Mouse (Mus musculus) thymus, postnatal 4 days (tissue): Measurements from ENCODE around the gene Epn2.

ENCODE experiments used
- DNase-seq: peaks from one replicate; pipeline ENCODE4 v3.0.0; 2021

The Epn2 gene

DNA sequence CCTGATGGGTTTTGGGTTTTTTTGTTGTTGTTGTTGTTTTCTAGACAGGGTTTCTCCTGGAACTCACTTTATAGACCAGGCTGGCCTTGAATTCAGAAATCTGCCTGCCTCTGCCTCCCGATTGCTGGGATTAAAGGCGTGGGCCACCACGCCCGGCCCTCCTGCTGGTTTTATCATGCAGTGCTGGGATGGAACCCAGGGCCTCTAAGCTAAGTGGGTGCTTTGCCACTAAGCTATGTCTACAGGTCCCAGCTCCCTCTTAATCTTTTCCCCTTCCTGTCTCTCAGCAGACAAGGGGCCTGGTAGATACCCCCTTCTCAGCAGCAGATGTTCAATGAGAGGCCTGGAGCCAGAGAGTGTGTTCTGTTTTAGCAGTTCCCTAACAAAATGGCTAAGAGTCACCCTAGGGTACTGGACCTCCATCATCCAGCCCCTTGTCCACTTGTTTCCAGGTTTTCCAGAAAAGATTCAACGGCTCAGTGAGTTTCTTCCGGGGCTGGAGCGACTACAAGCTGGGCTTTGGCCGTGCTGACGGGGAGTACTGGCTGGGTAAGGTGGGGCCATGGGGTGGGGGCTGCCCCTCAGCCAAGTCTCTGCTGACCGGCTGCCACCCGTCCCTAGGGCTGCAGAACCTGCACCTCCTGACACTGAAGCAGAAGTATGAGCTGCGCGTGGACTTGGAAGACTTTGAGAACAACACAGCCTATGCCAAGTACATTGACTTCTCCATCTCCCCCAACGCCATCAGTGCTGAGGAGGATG lies 92.8 kb downstream of the Epn2 start:
- no peak for DNase-seq

DNA sequence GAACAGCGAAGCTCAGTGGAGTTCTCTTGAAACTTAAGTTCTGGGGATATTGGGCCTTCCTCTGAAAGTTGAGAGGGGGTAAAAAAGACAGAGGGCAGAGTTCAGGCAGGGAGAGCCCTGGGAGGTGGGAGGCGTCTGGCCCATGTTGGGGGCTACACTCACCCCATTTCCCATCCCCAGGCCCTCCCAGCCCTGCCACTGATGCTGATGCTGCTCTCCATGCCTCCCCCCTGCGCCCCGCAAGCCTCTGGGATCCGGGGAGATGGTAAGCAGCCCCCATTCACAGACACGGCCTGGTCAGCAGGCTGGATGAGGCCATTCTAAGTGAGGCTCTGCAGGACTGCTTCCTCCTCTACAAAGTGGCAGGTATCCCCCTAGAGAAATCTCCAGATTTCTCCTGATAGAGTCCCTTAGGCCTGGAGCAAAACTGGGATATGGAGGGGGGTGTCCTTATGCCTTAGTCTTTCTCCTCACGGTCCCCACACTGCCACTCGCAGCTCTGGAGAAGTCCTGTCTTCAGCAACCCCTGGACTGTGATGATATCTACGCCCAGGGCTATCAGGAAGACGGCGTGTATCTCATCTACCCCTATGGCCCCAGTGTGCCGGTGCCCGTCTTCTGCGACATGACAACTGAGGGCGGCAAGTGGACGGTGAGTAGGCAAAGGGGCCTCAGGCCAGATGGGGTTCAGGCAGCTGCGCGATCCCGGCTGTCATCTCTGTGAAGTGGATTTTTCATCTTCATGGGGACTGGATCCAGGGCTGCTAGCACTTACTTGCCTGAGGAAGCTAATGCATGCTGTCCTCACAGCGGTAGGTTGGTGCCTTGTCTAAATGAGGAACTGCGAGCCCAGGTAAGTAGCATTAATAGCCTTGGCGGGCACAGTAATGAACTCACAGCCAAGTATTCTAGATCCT lies 93.7 kb downstream of the Epn2 start:
- no peak for DNase-seq

DNA sequence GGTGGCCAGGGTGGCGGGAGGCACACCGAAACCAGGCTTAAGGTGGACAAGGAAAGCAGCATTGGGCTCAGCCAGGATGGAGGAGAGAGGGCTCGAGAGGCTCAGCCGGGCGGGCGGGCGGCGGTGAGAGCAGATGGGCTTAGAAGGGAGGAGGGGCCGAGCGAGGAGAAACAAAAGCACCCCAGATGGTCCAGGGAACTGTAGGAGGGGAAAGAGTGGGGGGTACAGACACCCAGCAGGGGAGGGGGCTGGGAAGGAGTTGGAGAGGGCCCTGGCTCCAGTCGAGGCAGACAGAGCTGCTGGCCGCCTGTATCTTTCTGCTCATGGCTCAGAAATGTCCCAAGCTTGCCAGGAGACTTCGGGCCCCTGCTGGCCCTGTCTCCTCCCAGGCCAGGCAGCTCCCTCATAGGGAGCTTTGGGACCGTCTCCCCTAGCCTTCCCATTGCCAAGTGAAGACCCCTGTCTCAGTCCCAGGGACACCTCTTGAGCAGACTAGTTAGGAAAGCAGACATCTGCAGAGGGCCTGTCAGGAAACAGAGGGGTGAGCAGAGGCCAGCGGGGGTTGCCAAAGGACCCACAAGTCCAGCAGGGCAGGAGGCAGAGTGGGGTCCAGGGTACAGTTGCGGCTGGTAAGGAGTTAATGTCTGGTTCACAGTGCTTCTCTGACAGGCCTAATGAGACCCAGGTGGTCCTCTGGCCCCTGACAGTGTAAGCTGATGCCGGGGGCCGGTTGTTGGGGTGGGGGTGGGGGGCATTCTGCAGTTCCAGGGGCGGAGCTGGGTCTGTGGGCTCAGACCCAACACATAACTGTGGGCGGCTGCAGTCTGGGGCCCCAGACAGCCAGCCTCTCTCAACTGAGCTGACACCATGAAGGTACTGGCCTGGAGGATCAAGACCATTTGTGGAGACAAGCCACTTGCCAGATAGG lies 94.6 kb downstream of the Epn2 start, which contains the start of gene Mfap4:
Mfap4 (plus strand) TSS at position 819 of the 928 bp plus-strand sequence.
- DNase-seq = no peak

DNA sequence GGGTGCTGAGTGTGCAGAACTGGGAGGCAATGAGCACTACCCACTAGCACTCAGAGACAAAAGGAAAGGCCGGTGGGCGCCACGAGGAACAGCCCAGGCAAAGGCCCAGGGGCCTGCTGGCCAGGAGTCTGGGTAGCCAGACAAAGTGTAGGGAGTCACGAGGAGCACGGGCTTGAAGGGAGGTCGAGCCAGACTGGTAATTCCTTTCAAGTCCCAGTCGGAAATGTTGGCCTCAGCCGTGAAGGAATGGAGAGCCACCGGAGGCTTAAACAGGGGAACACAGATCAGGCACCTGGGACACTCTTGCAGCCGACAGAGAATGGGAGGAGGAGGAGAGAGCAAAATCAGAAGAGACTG lies 95.3 kb downstream of the Epn2 start:
- no peak for DNase-seq

DNA sequence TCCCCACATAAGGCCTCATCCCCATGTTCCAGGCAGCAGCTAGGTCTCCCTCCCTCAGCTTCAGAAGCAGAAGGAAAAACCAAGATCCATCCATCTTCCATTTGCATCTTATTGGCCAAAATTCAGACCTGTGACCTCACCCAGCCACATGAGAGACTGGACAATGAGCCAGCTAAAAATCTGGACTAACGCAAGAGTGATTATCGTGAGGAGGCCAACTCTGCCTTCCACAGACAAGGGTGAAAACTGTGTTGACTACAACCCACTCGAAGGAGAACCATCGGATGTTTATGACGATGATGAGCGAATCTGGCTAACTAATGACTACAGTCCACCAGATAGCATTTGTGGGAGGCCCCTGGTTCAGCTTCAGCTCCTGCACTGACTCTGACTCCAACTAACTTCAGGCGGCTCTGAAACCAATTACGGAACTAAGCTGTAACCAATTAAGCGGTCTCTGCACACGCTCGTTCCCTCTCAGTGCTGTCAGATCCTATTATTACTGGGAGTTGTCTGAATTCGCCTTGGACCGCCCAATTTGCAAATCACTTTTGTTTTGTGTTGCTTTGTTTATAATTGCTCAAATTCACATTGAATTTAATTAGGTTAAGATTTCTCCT lies 96.2 kb downstream of the Epn2 start:
- no peak for DNase-seq

DNA sequence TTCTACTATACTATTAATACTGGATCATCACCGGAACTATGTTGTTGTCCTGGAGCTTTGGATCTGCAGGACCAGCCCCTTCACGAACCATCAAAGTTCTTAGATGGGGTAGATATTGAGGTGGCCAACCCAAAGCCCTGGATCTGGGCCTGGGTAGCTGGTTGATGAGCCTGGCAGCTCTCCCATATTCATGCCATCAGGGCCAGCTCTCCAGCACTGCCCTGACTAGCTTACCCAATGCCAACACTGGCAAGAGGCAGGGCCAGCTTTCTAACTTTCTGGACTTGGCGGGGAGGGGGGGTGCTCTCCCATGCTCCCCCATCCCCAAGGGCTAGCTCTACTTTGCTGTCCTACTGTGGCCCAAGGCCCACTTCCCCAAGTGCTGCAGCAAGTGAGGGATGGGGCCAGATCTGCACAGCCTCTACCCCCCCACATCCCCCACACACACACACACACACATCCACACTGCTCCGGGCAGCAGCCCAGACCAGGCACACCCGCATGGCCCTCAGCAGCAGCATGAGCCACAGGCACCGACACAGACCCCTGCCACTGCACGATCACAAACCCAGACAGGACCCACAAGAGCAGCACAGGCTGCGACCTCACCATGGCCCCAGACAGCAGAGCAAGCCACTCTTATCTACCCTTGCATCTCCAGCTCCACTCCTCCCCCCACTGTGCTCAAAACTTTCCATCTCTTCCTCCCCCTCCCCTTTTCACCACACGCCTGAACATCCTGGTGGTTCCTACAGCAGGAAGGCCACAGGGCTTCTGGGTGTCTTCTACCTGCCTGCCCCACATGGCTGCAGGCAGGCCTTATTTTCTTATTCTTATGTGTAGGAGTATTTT lies 98.0 kb downstream of the Epn2 start:
- DNase-seq = peak; percentile 52

DNA sequence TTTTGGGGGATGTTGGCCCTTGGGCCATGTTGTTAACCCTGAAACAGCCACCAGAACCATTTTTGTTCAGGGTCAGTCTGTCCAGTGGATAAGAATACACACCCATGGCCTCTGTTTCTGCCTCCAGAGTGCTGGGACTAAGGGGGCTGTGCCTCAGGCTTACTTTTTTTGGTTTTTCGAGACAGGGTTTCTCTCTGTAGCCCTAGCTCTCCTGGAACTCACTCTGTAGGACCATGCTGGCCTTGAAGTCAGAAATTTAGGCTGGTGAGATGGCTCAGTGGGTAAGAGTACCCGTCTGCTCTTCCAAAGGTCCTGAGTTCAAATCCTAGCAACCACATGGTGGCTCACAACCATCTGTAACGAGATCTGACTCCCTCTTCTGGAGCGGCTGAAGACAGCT lies 100.7 kb downstream of the Epn2 start:
- no peak for DNase-seq

DNA sequence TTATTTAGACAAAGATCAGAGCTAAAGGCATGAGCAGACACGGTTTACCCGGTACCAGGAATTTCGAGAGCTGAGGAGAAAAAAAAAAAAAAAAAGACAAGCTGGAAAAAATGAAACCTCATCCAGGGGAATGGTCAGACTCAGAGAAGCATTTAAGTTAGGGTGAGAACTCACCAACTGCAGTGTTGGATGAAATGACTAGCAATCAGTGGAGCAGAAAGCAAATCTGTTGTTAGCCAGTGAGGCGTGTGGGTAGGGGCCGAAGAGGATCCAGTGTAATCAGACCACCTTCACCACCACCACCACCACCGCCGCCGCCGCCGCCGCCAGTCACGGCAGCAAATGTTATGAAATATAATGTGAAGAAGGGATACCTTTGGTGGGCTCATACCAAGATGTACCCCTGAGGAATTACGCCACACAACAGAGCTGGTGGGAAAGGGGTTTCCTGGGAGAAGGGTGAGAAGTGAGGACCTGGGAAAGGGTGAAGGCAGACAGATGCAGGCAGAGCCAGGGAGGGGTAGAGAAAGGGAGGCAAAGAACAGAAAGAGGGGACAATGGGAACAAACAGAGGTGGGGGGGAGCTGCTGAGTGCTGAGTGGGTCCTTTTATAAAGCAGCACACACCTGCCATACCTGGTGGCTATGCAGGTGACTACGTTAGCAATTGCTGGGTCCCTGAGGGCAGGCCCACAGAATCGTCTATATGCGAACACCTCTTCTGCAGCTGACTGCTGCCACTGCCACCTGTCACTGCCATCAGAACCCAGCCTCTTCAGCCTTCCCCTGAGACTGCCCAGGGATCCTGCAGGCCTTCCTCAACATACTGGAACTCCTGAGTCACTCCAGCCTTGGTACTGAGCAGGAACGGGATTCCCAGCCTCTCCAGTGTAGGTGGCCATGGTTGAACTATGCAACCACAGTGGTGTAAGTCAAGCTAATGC lies 101.7 kb downstream of the Epn2 start:
- no peak for DNase-seq

DNA sequence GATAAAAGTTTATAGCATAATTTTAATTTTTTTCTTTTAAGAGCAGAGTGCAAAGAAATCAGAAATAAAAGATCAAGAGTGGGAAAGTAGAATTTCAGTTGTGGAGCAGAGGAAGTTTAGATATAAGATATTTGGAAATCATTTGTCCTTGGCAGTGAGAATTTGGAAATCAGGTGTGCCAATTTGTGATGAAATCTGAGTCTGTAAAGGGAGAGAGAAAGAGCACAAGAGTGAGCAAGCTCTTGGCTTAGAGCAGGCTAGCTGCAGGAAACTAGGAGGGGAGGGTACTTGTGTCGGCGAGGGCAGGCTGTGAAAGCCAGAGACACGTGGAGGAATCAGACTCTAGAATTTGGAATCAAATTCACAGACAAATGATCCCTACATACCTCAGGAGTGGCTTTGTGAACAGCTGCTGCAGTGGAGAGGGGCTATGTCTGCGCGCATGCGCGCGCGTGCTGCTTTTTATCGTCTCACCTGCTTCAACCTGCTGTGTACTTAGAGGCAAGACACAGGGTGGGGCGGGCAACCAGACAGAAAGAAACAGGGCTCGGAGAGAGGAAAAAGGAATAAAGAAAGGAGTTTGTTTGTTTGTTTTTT lies 102.6 kb downstream of the Epn2 start:
- DNase-seq = no peak

DNA sequence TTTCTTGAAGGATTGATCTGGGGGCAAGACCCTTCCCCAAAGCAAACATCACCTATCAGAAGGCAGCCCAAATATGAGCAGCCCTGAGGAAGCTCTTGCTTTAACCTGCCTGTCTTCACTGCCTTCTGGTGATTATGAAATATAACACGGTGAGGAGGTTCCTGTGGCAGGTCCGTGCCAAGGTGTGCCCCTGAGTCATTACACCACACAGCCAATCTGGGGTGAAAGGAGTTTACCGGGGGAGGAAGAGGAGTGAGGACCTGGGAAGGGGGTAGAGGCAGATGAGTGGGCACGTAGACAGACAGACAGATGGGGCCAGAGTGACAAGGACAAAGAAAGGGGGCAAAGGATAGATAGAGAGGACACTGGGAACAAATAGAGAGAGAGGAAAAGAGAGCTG lies 105.9 kb downstream of the Epn2 start:
- DNase-seq = no peak

DNA sequence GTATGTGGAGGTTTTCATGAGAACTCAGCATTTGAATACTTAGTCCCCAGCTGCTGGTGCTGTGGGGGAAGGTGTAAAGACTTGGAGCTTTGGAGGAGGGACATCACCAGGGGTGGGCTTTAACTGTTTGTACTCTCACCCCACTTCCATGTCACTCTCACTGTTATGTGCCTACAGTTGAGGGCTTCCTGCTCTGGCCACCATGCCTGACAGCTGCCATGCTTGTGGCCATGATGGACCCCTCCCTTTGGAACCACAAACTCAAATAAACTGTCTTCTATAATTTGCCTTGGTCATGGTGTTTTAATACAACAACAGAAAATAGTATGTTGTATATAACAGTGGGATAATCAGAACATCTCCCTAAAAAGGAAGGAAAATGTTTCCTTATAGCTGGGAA lies 108.6 kb downstream of the Epn2 start:
- no peak for DNase-seq

DNA sequence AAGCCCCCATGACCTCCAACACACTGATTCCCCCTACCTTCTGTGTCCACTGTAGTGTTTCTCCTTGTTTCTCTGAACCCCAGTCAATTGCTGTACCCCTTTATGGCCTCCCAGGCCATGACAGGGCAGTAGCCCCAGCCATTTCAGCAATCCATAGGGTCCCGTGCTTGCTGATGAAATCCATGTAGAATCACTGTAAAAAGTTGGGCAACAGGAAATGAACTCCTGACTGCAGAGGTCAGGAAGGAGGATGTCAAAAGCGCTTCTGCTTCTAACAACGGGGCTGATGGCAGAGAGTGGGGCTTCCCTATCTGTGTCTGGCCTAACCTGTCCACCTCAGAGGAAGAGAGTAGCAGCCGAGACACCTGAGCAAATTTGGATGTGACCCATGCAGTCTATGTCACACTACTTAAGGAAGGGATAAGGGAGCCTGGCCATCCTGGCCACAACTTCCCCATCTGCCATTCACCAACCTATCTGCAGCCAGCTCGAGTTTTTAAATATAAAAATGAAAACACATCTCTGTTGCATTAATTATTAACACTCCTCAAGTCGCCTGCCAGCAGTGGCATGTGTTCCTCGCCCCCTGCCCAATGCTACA lies 110.1 kb downstream of the Epn2 start:
- no peak for DNase-seq

DNA sequence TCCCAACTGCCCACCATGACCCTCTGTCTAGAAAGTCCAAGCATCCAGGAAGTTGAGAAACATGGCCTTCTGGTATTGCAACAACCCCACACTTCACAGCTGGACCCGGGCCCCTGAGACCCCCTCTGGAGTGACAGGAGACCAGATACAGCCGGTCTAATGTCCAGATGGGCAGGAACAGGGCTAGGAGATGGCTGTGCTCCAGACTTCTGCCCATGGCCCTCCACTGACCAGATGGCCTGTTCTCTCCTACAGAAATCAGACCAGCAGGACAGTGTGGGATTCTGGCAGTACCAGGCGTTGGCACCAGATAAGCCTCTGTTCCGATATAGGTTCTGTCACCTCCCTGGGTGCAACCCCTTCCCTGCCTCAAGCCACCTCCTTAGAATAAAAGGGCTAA lies 111.0 kb downstream of the Epn2 start:
- no peak for DNase-seq
